Mouse (Mus musculus): ENCODE results near the gene Cdc42ep2. TPM values are rescaled to one million over a fixed set of nuclear protein-coding genes. Genes with fewer than 3 reads are reported as not detected.

Gene Cdc42ep2
- polyA plus RNA-seq, 1 experiment from 2014 or later: 13.5 TPM

DNA sequence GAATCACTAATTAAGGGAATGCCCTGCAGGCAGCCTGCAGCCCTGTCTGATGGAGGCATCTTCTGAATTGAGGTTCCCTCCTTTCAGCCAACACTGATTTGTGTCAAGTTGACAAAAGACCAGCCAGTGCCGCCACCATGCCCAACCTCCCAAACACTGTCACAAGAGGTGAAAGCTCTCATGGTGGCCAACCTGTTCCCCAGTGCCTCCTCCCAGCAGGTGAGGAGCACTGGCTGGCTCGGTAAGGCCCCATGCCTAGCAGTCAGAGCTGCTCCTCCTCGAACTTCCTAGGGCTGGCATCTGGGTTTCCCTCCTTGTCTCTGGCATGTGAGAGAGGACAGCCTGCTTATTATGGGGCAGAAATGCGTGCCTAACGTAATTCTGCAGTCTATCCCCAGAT, 15.1 kb upstream of the Cdc42ep2 start:
- Histone ChIP-seq H3K27ac (replicated peaks) (peak overlapping the region; percentile 70), H3K9me3 (no peaks in the 10 kb centered on the region), H3K4me2 (no peak overlapping the region), H3K4me3 (no peak overlapping the region), H3K9ac (no peak overlapping the region), H3K36me3 (peaks cover 19% of the 10 kb centered on the region), H3K27me3 (no peaks in the 10 kb centered on the region), H3K4me1 (replicated peaks) (peaks cover 23% of the 10 kb centered on the region)
- ATAC-seq (ENCODE audit: low read depth): no peak
- 75% methylated on average over 5 of the region's 5 CpGs for WGBS

DNA sequence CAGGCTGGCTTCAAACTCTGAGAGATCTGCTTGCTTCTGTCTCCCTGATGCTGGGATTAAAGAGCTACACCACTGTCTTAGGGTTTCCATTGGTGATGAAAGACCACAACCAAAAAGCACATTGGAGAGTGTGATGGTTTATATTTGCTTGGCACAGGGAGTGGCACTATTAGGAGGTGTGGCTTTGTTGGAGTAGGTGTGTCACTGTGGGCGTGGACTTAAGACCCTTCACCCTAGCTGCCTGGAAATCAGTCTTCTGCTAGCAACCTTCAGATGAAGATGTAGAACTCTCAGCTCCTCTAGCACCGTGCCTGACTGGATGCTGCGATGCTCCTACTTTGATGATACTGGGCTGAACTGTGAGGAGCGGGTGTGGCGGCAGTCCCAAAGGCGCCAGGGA, 13.9 kb upstream of the Cdc42ep2 start:
- Histone ChIP-seq H3K9ac (no peak overlapping the region), H3K4me2 (no peak overlapping the region), H3K27me3 (no peaks in the 10 kb centered on the region), H3K27ac (replicated peaks) (peak overlapping the region; percentile 81), H3K9me3 (no peaks in the 10 kb centered on the region), H3K36me3 (peaks cover 19% of the 10 kb centered on the region), H3K4me3 (no peak overlapping the region), H3K4me1 (replicated peaks) (peaks cover 21% of the 10 kb centered on the region)
- WGBS: 90% methylated on average over 6 of the region's 6 CpGs
- ATAC-seq (ENCODE audit: low read depth): no peak

DNA sequence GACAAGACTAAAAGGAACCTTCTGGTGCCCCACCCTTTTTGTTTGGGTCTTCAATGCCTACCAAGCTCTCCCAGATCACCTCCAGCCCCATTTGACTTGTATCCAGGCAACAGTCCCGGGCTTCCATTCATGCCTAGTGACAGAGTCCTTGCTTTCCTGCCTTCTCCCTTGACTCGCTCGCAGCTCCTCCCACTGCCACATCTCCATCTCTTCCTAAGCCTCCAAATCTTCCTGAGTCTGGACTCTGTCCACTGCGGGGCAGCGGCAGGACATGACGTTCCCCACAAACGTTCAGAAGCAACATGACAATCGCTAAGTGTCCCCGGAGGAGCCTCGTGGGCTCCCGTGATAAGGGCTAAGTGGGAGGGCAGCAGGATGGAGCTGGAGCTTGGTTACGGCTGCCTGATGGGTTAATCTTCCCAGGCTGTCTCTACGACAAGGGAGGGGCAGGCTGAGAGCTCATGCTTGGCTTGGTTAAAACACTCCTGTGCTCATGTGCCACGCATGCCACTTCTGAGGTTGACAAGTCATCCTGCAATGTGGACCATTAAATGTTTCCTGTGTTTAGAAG, 13.3 kb upstream of the Cdc42ep2 start:
- Histone ChIP-seq H3K9me3 (no peaks in the 10 kb centered on the region), H3K4me3 (no peak overlapping the region), H3K27me3 (no peaks in the 10 kb centered on the region), H3K4me1 (replicated peaks) (peaks cover 21% of the 10 kb centered on the region), H3K9ac (peak overlapping the region; percentile 45), H3K27ac (replicated peaks) (peak overlapping the region; percentile 81), H3K4me2 (peak overlapping the region; percentile 45), H3K36me3 (peaks cover 18% of the 10 kb centered on the region)
- peak; percentile 77; the same call in 1 of the 2 replicates for ATAC-seq (ENCODE audit: low read depth)
- WGBS: 25% methylated on average over 14 of the region's 14 CpGs

DNA sequence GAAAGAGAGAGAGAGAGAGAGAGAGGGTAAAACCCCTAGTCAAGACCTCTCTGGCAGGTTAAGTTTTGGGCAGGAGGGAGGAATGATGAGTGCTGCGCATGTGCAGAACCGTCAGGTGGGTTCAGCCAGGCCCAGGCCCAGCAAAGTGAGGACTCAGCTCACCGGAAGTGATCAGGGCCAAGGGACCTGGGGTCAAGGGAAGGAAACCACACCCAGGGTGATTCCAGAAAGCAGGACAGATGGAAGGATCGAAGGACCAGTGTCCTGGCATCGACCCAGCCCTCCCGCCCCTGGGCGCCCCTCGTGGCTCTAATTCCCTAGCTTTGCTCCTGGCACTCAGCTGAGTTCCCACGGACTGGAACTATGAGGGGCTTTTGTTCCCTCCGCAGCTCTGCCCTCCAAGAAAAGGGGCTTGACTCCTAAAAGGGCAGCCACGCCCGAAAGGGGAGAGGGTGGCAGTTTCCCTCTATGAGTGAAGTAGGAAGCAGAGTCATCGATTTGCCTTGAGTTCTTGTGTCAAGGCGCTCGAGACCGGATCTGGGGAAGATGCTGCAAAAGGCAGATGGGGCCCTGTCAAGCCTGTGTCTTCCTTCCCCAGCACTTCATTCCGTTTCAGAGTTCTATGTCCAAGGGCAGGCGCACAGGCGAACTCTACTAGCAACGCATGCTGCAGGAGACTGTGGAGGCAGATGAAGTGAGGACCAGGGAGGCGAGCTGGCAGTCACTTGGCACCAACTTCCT, 12.6 kb upstream of the Cdc42ep2 start:
- peak overlapping the region; percentile 81 for H3K27ac ChIP-seq (replicated peaks)
- no peak for ATAC-seq (ENCODE audit: low read depth)

DNA sequence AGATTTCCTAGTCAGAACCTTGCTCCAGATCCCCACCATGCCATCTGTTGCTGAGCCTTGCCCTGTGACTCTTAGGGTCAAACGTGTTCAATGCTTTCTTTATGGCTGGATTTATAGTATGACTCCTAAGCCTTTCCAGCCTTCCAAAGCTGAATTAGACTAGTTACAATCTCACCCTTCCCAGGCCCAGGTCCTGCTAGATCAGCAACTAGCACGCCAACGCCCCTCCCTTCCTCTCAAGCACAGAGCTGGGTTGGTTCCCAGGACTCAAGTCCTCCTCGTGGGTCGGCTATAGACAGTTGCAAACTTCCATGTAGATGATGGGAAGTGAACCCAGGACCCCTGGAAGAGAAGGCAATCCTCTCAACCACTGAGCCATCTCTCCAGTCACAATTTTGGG, 11.1 kb upstream of the Cdc42ep2 start:
- no peak overlapping the region; the same call in 1 of the 2 replicates for H3K27ac ChIP-seq (replicated peaks)
- H3K9me3 ChIP-seq: no peaks in the 10 kb centered on the region
- H3K4me2 ChIP-seq: no peak overlapping the region
- no peaks in the 10 kb centered on the region for H3K27me3 ChIP-seq
- peaks cover 21% of the 10 kb centered on the region for H3K4me1 ChIP-seq (replicated peaks)
- 79% methylated on average over 5 of the region's 5 CpGs for WGBS
- no peak overlapping the region for H3K4me3 ChIP-seq
- no peak overlapping the region for H3K9ac ChIP-seq
- H3K36me3 ChIP-seq: 0 out of 2 replicates have a peak, but pooled peaks cover 4% of the 10 kb centered on the region
- ATAC-seq (ENCODE audit: low read depth): no peak

More for the DNA sequence above, 12.6 kb upstream of the Cdc42ep2 start:
- Histone ChIP-seq H3K36me3 (peaks cover 13% of the 10 kb centered on the region), H3K4me3 (no peak overlapping the region), H3K27me3 (no peaks in the 10 kb centered on the region), H3K4me1 (replicated peaks) (peaks cover 21% of the 10 kb centered on the region), H3K9ac (no peak overlapping the region; the same call in 1 of the 2 replicates), H3K9me3 (no peaks in the 10 kb centered on the region), H3K4me2 (peak overlapping the region; percentile 45)
- 66% methylated on average over 21 of the region's 21 CpGs for WGBS

DNA sequence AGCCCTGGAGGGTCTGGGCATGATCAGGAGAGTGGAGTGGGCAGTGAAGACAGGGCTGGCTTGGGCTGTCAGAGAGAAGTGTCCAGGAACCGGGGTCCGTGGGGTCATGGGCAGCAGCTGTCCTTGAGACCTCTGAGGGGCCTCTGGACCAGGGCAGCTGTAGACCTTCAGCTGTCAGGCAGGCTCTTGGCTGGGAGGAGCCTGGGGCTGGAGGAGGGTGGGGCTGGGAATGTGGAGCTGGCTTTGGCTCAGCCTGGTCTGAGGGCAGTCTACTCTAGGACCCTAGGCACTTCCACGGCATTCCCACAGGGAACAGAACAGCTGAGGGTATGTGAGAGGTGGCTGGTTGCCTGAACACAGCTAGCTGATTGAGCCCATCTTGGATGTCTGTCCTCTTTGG, 10.7 kb upstream of the Cdc42ep2 start:
- H3K36me3 ChIP-seq: 0 out of 2 replicates have a peak, but pooled peaks cover 4% of the 10 kb centered on the region
- H3K27me3 ChIP-seq: no peaks in the 10 kb centered on the region
- peaks cover 23% of the 10 kb centered on the region for H3K4me1 ChIP-seq (replicated peaks)
- 68% methylated on average over 3 of the region's 3 CpGs for WGBS
- no peak overlapping the region; the same call in 1 of the 2 replicates for H3K27ac ChIP-seq (replicated peaks)
- ATAC-seq (ENCODE audit: low read depth): no peak
- no peak overlapping the region for H3K4me3 ChIP-seq
- H3K4me2 ChIP-seq: no peak overlapping the region
- no peaks in the 10 kb centered on the region for H3K9me3 ChIP-seq
- H3K9ac ChIP-seq: no peak overlapping the region

DNA sequence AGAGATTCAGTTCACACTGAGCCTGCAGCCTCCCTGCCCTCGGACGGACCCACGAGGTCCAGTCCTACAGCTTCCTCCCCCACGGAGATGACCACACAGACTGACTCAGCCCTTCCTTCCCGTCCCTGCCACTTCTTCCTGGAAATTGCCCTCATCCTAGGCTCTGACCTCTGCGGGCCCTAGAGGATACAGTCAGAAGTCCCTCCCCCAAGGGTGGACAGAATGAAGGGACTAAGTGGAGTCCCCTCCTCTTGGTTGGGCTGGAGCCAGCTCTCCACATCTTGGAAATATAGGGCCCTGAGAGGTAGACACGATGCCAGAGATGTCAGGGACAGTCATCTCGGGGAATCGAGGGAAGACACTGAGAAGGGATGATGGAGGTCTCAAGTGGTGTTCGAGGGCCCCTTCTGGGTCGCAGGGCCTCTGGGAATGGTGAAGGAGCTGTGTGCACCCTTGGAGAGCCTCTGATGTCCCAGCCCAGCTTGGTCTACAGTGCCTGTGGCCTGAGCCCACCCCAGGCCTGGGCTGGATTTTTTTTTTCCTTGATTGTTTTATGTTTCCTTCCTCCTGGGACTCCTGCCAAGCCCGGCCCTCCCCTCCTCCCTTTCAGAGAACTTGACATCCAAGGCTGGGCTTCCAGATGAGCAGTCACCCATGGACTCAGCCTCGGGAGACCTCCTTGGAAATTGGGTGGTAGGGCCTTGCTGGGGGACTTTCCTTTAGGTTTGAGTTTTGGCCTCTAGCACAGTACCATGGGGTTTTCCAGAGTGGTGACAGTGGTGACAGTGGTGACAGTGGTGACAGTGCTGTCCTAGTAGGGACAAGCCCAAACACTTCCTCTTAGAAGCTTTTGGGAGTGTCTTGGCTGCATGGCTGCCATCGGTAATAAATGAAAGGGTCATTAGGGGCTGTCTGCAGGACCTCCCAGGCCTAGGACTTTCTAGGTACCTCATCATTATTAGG, 5.3 kb upstream of the Cdc42ep2 start:
- H3K36me3 ChIP-seq: no peaks in the 10 kb centered on the region
- no peak overlapping the region for H3K4me3 ChIP-seq
- WGBS: 61% methylated on average over 14 of the region's 14 CpGs
- no peak overlapping the region for H3K4me2 ChIP-seq
- no peak overlapping the region for H3K27ac ChIP-seq (replicated peaks)
- no peak overlapping the region for H3K9ac ChIP-seq
- ATAC-seq (ENCODE audit: low read depth): no peak
- H3K27me3 ChIP-seq: peaks cover 12% of the 10 kb centered on the region
- H3K4me1 ChIP-seq (replicated peaks): peaks cover 29% of the 10 kb centered on the region
- no peaks in the 10 kb centered on the region for H3K9me3 ChIP-seq

DNA sequence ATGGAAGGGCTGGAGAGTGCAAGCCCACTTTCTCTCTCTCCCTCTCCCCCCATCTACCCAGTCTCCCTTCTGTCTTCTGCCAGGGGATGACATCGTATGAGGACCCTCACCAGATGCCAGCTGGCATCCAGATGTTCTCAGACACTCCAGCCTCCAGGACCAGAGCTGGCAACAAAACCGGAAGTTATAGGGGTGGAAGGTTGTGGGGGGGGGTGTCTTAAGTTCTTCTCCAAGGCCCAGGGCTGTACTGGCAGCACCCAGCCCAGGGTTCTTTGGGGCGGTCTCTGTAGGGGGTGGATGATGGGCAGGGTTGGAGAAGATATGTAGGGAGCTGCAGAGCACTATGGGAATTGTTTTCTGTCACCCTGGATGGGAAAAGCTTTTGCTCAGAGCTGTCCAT, 3.9 kb upstream of the Cdc42ep2 start:
- 76% methylated on average over 3 of the region's 3 CpGs for WGBS
- H3K4me2 ChIP-seq: no peak overlapping the region
- H3K4me1 ChIP-seq (replicated peaks): peaks cover 32% of the 10 kb centered on the region
- H3K4me3 ChIP-seq: no peak overlapping the region
- no peak overlapping the region for H3K9ac ChIP-seq
- ATAC-seq (ENCODE audit: low read depth): no peak
- H3K9me3 ChIP-seq: no peaks in the 10 kb centered on the region
- no peak overlapping the region for H3K27ac ChIP-seq (replicated peaks)
- peaks cover 12% of the 10 kb centered on the region for H3K27me3 ChIP-seq
- no peaks in the 10 kb centered on the region for H3K36me3 ChIP-seq

DNA sequence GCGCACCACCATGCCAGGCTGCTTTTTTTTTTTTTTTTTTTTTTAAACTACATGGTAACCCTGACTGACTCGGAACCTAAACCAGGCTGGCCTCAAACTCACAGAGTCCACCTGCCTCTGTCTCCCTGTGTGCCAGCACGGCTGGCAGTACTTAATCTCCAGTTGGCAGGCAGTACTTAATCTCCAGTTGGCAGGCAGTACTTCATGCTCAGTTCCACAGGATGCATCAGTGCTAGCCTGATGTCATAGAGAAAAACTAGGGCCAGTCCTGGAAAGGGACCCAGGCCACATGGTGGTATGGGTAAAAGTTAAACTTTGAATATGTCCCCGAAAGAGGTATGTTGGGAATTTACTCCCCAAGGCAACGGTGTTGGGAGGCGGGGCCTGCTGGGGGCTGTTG, 3.5 kb upstream of the Cdc42ep2 start:
- H3K27me3 ChIP-seq: peaks cover 12% of the 10 kb centered on the region
- 69% methylated on average over 6 of the region's 6 CpGs for WGBS
- no peak overlapping the region for H3K27ac ChIP-seq (replicated peaks)
- no peaks in the 10 kb centered on the region for H3K9me3 ChIP-seq
- no peak overlapping the region for H3K4me2 ChIP-seq
- no peak for ATAC-seq (ENCODE audit: low read depth)
- H3K4me3 ChIP-seq: no peak overlapping the region
- H3K36me3 ChIP-seq: no peaks in the 10 kb centered on the region
- peaks cover 34% of the 10 kb centered on the region for H3K4me1 ChIP-seq (replicated peaks)
- no peak overlapping the region for H3K9ac ChIP-seq

DNA sequence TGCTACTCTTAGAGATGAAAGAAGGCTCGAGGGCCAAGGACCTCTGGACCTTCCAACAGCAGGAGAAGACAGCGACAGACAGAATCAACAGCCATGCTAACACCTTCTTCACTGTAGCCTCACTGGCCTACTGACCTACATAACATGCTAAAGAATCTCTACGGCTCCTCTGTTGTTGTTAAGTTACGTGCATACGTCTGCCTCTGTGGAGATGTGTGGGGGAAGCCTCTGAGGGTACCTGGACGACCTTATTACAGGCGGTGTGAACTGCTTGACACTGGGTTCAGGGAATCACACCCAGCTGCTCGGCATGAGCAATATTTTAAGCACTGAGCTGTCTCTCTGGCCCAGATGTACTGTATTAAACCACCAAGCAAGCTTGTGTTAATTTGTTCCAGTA, 2.9 kb upstream of the Cdc42ep2 start:
- 70% methylated on average over 8 of the region's 8 CpGs for WGBS
- Histone ChIP-seq H3K36me3 (no peaks in the 10 kb centered on the region), H3K9ac (no peak overlapping the region), H3K9me3 (no peaks in the 10 kb centered on the region), H3K4me1 (replicated peaks) (peaks cover 39% of the 10 kb centered on the region), H3K27ac (replicated peaks) (no peak overlapping the region), H3K4me3 (no peak overlapping the region), H3K4me2 (no peak overlapping the region), H3K27me3 (peaks cover 12% of the 10 kb centered on the region)
- ATAC-seq (ENCODE audit: low read depth): no peak

DNA sequence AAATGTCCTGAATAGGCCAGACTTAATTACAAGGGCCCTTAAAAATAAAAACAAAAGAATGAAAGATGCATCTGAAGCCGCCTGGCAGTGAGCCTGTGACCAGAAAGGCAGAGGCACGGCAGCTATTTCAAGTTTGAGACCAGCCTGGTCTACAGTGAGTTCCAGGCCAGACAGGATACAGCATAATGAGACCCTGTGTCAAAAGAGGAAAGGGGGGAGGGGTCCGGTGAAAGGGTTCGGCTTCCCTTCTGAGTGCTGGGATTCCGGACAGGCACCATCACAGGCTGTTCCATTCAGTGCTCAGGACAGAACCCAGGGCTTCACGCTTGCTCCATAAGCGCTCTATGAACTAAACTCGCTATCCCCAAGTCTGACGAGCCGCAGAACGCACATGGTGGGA, 2.4 kb upstream of the Cdc42ep2 start:
- WGBS: 73% methylated on average over 11 of the region's 11 CpGs
- H3K27ac ChIP-seq (replicated peaks): no peak overlapping the region
- H3K27me3 ChIP-seq: peaks cover 12% of the 10 kb centered on the region
- H3K4me2 ChIP-seq: no peak overlapping the region
- H3K9ac ChIP-seq: no peak overlapping the region
- no peaks in the 10 kb centered on the region for H3K36me3 ChIP-seq
- no peak overlapping the region for H3K4me3 ChIP-seq
- no peak for ATAC-seq (ENCODE audit: low read depth)
- H3K4me1 ChIP-seq (replicated peaks): peaks cover 44% of the 10 kb centered on the region
- no peaks in the 10 kb centered on the region for H3K9me3 ChIP-seq

Data from neural tube, embryonic 13.5 days (tissue).